Mouse (Mus musculus) E14TG2a.4 (cell line): ENCODE data around the gene Mtfr1l.

Experiments used
- CTCF ChIP-seq: conservative IDR thresholded peaks from 2 replicates; pipeline ENCODE4 v1.5.1; 2014; ENCODE audit warnings: low read length
- POU5F1 ChIP-seq: IDR thresholded peaks from 2 replicates; pipeline ENCODE4 v1.6.1; 2014; ENCODE audit warnings: low read length, borderline replicate concordance

GRCm38 (mm10) chr4:134543261-134543660 is 8.1 kb upstream of the Mtfr1l start:
- TF ChIP-seq CTCF, result peak; percentile 77
- TF ChIP-seq POU5F1, result no peak
